Mouse (Mus musculus): ENCODE data around the gene Rsad1. TPM values are rescaled to one million over a fixed set of nuclear protein-coding genes. Genes with fewer than 3 reads are reported as not detected.

Rsad1 gene
- polyA plus RNA-seq, 1 experiment from 2014 or later: 12.3 TPM

DNA sequence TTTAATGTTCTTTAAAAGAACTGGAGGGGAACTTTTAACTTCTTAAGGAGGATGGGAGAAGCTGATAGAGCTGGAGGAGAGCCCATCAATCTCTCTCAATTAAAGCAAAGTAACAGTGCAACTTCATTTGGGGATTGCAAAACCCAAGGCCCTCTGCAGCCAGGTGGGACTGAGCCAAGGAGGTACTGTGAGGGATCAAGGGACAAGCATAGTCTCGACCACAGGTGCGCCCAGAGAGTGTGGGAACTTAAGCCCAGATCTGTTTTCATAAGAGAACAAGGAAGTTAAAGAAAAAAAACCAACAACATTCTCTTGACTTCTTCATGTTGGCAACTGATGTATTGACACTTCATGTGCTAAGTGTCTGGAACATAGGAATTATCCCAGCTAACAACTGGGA, 26.0 kb upstream of the Rsad1 start:
- ATAC-seq (ENCODE audit: low read depth): no peak
- Histone ChIP-seq H3K9ac (replicated peaks; ENCODE audit: low read depth, low read length) (no peak overlapping the region), H3K27ac (ENCODE audit: low read depth, low read length) (no peak overlapping the region), H3K27me3 (ENCODE audit: control insufficient read depth, insufficient read depth, low read length) (no peaks in the 10 kb centered on the region), H3K4me3 (ENCODE audit: low read depth, low read length) (no peak overlapping the region), H3K36me3 (ENCODE audit: control insufficient read depth, insufficient read depth, low read length) (no peaks in the 10 kb centered on the region), H3K9me3 (ENCODE audit: control insufficient read depth, low read length) (no peaks in the 10 kb centered on the region), H3K4me2 (ENCODE audit: low read depth, low read length) (no peak overlapping the region), H3K4me1 (ENCODE audit: control insufficient read depth, insufficient read depth, low read length) (no peaks in the 10 kb centered on the region)
- 84% methylated on average over 2 of the region's 2 CpGs for WGBS

DNA sequence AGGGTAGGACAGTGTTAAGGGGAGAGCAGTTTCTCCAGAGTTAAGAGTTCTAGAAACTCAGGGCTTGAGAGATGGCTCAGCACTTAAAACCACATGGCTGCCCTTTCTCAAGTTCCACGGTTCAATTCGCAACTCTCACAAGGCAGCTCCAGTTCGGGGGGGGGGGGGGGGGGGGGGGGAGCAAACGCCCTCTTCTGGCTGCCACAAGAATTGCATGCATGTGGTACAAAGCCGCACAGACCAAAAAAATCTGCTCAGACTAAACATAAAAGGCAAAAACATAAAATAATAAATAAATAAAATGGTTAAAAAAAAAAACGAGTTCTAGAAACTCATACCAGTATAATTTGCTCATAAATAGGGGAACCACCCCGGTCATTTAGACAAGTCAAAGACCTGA, 25.5 kb upstream of the Rsad1 start:
- Histone ChIP-seq H3K9ac (replicated peaks; ENCODE audit: low read depth, low read length) (no peak overlapping the region), H3K4me3 (ENCODE audit: low read depth, low read length) (no peak overlapping the region), H3K27ac (ENCODE audit: low read depth, low read length) (no peak overlapping the region), H3K27me3 (ENCODE audit: control insufficient read depth, insufficient read depth, low read length) (no peaks in the 10 kb centered on the region), H3K9me3 (ENCODE audit: control insufficient read depth, low read length) (no peaks in the 10 kb centered on the region), H3K4me2 (ENCODE audit: low read depth, low read length) (no peak overlapping the region), H3K4me1 (ENCODE audit: control insufficient read depth, insufficient read depth, low read length) (no peaks in the 10 kb centered on the region), H3K36me3 (ENCODE audit: control insufficient read depth, insufficient read depth, low read length) (no peaks in the 10 kb centered on the region)
- WGBS: 34% methylated on average over 5 of the region's 7 CpGs
- ATAC-seq (ENCODE audit: low read depth): no peak

DNA sequence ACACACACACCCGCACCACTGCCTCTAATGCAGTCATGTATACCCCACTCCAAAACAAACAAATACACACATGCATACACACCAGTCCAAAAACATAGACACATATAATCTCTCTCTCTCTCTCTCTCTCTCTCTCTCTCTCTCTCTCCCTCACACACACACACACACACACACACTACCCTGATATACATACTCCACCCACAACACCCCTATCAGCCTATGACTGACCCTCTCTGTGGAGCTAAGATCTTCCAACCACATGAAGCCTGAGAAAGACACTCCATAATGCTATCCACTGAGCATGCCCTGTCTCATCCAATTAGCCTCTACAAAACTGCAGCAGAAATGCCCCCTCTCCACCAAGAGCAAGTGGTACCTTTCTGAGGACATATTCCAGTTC, 22.8 kb upstream of the Rsad1 start:
- ATAC-seq (ENCODE audit: low read depth): no peak
- WGBS: 95% methylated on average over 1 of the region's 1 CpGs
- Histone ChIP-seq H3K27ac (ENCODE audit: low read depth, low read length) (no peak overlapping the region), H3K36me3 (ENCODE audit: control insufficient read depth, insufficient read depth, low read length) (no peaks in the 10 kb centered on the region), H3K4me1 (ENCODE audit: control insufficient read depth, insufficient read depth, low read length) (no peaks in the 10 kb centered on the region), H3K9ac (replicated peaks; ENCODE audit: low read depth, low read length) (no peak overlapping the region), H3K4me3 (ENCODE audit: low read depth, low read length) (no peak overlapping the region), H3K4me2 (ENCODE audit: low read depth, low read length) (no peak overlapping the region), H3K9me3 (ENCODE audit: control insufficient read depth, low read length) (no peaks in the 10 kb centered on the region), H3K27me3 (ENCODE audit: control insufficient read depth, insufficient read depth, low read length) (no peaks in the 10 kb centered on the region)

DNA sequence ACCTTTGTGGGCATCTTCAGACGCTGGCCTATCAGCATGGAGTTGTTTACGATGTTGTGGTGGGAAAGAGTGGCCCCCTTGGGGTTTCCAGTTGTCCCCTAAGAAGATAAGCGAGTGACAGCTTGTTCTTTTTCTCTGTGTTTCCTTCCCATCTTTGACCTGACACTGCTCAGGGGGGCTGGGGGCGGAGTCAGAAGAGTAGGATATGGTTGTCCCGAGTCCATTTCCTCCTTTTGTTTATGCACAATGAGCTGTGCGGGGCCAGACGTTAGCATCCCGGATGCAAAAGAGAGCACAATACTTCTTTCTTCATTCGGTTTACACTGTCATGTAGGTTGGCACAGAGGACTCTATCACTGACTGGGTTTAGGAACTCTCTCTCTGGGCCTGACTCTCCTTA, 21.6 kb upstream of the Rsad1 start:
- no peak for ATAC-seq (ENCODE audit: low read depth)
- Histone ChIP-seq H3K4me3 (ENCODE audit: low read depth, low read length) (no peak overlapping the region), H3K4me1 (ENCODE audit: control insufficient read depth, insufficient read depth, low read length) (no peaks in the 10 kb centered on the region), H3K36me3 (ENCODE audit: control insufficient read depth, insufficient read depth, low read length) (no peaks in the 10 kb centered on the region), H3K9me3 (ENCODE audit: control insufficient read depth, low read length) (no peaks in the 10 kb centered on the region), H3K27ac (ENCODE audit: low read depth, low read length) (no peak overlapping the region), H3K27me3 (ENCODE audit: control insufficient read depth, insufficient read depth, low read length) (no peaks in the 10 kb centered on the region), H3K4me2 (ENCODE audit: low read depth, low read length) (no peak overlapping the region), H3K9ac (replicated peaks; ENCODE audit: low read depth, low read length) (no peak overlapping the region)
- WGBS: 30% methylated on average over 9 of the region's 9 CpGs

DNA sequence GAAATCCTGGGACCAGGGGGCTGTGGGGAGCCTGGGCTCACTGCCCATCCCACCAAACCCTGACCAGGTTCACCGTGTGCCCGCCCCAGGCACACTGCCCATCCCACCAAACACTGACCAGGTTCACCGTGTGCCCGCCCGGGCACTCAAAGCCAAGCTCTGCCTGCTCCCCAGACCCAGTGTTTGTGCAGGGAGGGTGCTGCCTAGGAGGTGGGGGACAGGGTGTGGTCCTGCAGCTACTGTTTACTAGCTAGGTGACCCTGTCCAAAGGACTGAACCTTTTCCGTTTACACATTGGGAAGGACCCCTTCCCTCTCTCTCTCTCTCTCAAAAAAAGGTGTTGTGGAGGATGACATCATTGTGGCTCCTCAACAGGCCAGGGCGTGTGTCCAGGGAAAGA, 18.3 kb upstream of the Rsad1 start:
- H3K4me2 ChIP-seq (ENCODE audit: low read depth, low read length): no peak overlapping the region
- ATAC-seq (ENCODE audit: low read depth): no peak
- H3K4me3 ChIP-seq (ENCODE audit: low read depth, low read length): no peak overlapping the region
- H3K36me3 ChIP-seq (ENCODE audit: control insufficient read depth, insufficient read depth, low read length): no peaks in the 10 kb centered on the region
- H3K9me3 ChIP-seq (ENCODE audit: control insufficient read depth, low read length): no peaks in the 10 kb centered on the region
- WGBS: 92% methylated on average over 7 of the region's 7 CpGs
- H3K4me1 ChIP-seq (ENCODE audit: control insufficient read depth, insufficient read depth, low read length): 0 out of 2 replicates have a peak, but pooled peaks cover 5% of the 10 kb centered on the region
- no peak overlapping the region for H3K27ac ChIP-seq (ENCODE audit: low read depth, low read length)
- peaks cover 13% of the 10 kb centered on the region for H3K27me3 ChIP-seq (ENCODE audit: control insufficient read depth, insufficient read depth, low read length)
- no peak overlapping the region for H3K9ac ChIP-seq (replicated peaks; ENCODE audit: low read depth, low read length)

DNA sequence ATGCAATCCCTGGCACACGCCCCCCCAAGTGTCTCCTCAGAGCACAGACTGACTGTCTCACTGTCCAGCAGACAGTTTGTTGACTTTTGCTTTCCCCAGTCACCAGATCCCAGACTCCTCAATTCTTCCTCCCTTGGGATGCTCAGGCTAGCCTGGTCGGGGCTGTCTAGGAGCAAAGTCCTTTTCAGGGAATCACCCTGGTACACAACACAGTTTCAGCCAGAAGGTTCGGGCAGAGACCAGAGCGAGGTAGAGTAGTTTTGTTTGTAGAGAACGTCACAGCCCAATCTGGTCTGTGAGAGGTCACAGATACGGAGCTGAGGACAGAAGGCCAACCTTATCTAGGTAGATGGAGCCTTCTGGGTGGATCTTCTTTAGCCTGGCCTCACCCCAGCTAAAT, 17.5 kb upstream of the Rsad1 start:
- H3K4me3 ChIP-seq (ENCODE audit: low read depth, low read length): no peak overlapping the region
- no peak overlapping the region for H3K9ac ChIP-seq (replicated peaks; ENCODE audit: low read depth, low read length)
- H3K9me3 ChIP-seq (ENCODE audit: control insufficient read depth, low read length): no peaks in the 10 kb centered on the region
- H3K36me3 ChIP-seq (ENCODE audit: control insufficient read depth, insufficient read depth, low read length): no peaks in the 10 kb centered on the region
- ATAC-seq (ENCODE audit: low read depth): no peak
- H3K4me2 ChIP-seq (ENCODE audit: low read depth, low read length): no peak overlapping the region
- 87% methylated on average over 6 of the region's 6 CpGs for WGBS
- no peak overlapping the region for H3K27ac ChIP-seq (ENCODE audit: low read depth, low read length)
- peaks cover 13% of the 10 kb centered on the region for H3K27me3 ChIP-seq (ENCODE audit: control insufficient read depth, insufficient read depth, low read length)
- H3K4me1 ChIP-seq (ENCODE audit: control insufficient read depth, insufficient read depth, low read length): 0 out of 2 replicates have a peak, but pooled peaks cover 5% of the 10 kb centered on the region

DNA sequence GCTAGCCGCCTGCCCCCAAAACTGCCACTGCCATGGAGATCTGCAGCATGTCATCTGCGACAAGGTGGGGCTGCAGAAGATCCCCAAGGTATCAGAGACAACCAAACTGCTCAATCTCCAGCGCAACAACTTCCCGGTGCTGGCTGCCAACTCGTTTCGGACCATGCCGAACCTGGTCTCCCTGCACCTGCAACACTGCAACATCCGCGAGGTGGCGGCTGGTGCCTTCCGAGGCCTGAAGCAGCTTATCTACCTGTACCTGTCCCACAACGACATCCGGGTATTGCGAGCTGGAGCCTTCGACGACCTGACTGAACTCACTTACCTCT, 16.1 kb upstream of the Rsad1 start:
- Histone ChIP-seq H3K9ac (replicated peaks; ENCODE audit: low read depth, low read length) (no peak overlapping the region), H3K27ac (ENCODE audit: low read depth, low read length) (no peak overlapping the region), H3K4me3 (ENCODE audit: low read depth, low read length) (peak overlapping the region; percentile 13; the same call in 1 of the 2 replicates), H3K9me3 (ENCODE audit: control insufficient read depth, low read length) (no peaks in the 10 kb centered on the region), H3K4me2 (ENCODE audit: low read depth, low read length) (peak overlapping the region; percentile 41), H3K27me3 (ENCODE audit: control insufficient read depth, insufficient read depth, low read length) (peaks cover 13% of the 10 kb centered on the region), H3K4me1 (ENCODE audit: control insufficient read depth, insufficient read depth, low read length) (0 out of 2 replicates have a peak, but pooled peaks cover 5% of the 10 kb centered on the region), H3K36me3 (ENCODE audit: control insufficient read depth, insufficient read depth, low read length) (no peaks in the 10 kb centered on the region)
- 15% methylated on average over 16 of the region's 16 CpGs for WGBS
- no peak for ATAC-seq (ENCODE audit: low read depth)

DNA sequence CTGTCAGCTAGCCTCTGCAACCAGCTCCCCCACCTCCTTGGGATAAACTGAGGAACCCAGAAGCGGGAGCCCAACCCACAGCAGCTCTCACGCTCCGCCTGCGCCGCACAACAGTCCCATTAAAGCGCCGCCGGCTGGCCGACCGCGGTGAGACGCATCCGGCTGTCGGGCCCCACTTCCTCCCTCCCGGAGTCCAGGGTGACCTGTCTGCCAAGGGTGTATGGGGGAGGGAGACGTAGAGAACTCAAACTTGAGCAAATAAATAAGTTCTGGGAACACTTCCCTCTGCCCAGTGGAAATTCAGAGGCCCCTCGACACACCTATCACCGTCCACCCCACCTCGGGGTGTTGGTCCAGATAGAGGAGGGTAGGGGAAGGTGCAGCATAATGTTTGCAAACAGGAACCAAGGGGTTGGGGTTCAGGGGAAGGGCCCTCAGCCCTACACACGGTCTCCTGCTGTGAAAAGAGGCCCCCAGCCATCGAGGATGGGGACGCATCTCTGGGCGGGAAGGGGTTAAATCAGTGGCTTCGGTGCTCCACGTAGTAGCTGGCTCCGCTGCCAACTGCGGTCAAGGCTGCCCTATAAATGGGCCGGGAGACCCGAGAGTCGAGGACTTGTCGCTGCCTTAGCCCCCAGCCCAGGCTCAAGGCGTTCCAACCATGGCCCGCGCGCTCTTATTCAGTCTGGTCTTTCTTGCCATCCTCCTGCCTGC, 15.5 kb upstream of the Rsad1 start, which contains the start of gene Chad:
Chad (plus strand) TSS at position 611 of the 714 bp plus-strand sequence.
- 2% methylated on average over 35 of the region's 35 CpGs for WGBS
- no peak for ATAC-seq (ENCODE audit: low read depth)

DNA sequence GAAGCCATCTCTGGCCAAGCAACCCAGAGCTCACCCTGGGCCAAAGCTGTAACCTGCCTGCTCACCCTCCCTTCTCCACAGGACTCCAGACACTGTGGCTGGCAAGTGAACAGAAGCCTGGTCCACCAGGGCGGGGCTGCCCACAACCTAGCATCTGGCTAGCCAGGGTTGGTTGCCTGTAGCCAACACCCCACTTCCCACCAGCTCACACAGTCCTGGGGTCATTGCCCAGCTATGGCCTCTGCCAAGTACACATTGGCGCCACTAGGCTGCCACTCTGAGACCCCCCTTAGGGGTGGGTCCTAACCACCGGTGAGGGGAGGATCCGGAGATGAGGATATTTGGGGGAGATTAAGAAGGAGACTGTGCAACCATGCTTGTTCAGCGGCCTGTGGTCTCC, 14.8 kb upstream of the Rsad1 start:
- Histone ChIP-seq H3K4me1 (ENCODE audit: control insufficient read depth, insufficient read depth, low read length) (0 out of 2 replicates have a peak, but pooled peaks cover 5% of the 10 kb centered on the region), H3K27me3 (ENCODE audit: control insufficient read depth, insufficient read depth, low read length) (peaks cover 13% of the 10 kb centered on the region), H3K9me3 (ENCODE audit: control insufficient read depth, low read length) (no peaks in the 10 kb centered on the region), H3K27ac (ENCODE audit: low read depth, low read length) (no peak overlapping the region), H3K36me3 (ENCODE audit: control insufficient read depth, insufficient read depth, low read length) (no peaks in the 10 kb centered on the region), H3K4me2 (ENCODE audit: low read depth, low read length) (no peak overlapping the region), H3K4me3 (ENCODE audit: low read depth, low read length) (no peak overlapping the region), H3K9ac (replicated peaks; ENCODE audit: low read depth, low read length) (no peak overlapping the region)
- 44% methylated on average over 5 of the region's 5 CpGs for WGBS
- no peak; the same call in 1 of the 2 replicates for ATAC-seq (ENCODE audit: low read depth)

More for the DNA sequence above, 15.5 kb upstream of the Rsad1 start, which contains the start of gene Chad:
- Histone ChIP-seq H3K9me3 (ENCODE audit: control insufficient read depth, low read length) (no peaks in the 10 kb centered on the region), H3K27ac (ENCODE audit: low read depth, low read length) (no peak within 1 kb of the TSS), H3K36me3 (ENCODE audit: control insufficient read depth, insufficient read depth, low read length) (no peaks in the 10 kb centered on the region), H3K27me3 (ENCODE audit: control insufficient read depth, insufficient read depth, low read length) (peaks cover 13% of the 10 kb centered on the region), H3K4me1 (ENCODE audit: control insufficient read depth, insufficient read depth, low read length) (0 out of 2 replicates have a peak, but pooled peaks cover 5% of the 10 kb centered on the region), H3K4me2 (ENCODE audit: low read depth, low read length) (peak within 1 kb of the TSS; percentile 41), H3K4me3 (ENCODE audit: low read depth, low read length) (peak within 1 kb of the TSS; percentile 13; the same call in 1 of the 2 replicates), H3K9ac (replicated peaks; ENCODE audit: low read depth, low read length) (no peak within 1 kb of the TSS)
